Mouse (Mus musculus) intestine, embryonic 16.5 days (tissue): ENCODE measurements at regions not wholly inside any gene's neighbourhood (a gene's known extent, or its start where the extent isn't known, plus 50 kb on each side); places are given as distances from the start of the nearest gene placed in this dataset.

Experiments used
- ATAC-seq: fragments of 200-750 bp; cut with Nextera tagmentation; 2 replicates; pipeline ENCODE4 v1.8.0; 2017; ENCODE audit warnings: moderate TSS enrichment, moderate library complexity
- H3K27ac ChIP-seq: fragments of 300-500 bp; sonication (generic); 2 replicates; pipeline ENCODE4 v1.5.1; 2014; ENCODE audit warnings: mild to moderate bottlenecking, low read length
- H3K27me3 ChIP-seq: fragments of 300-500 bp; sonication (generic); replicated peaks from 2 replicates; pipeline ENCODE4 v1.6.1; 2014; ENCODE audit warnings: low read length, control low read depth, mixed read lengths; ENCODE audit not compliant: control insufficient read depth, insufficient read depth
- H3K36me3 ChIP-seq: fragments of 300-500 bp; sonication (generic); 2 replicates; pipeline ENCODE4 v1.6.1; 2014; ENCODE audit warnings: low read length, control low read depth; ENCODE audit not compliant: control insufficient read depth, insufficient read depth
- H3K4me1 ChIP-seq: fragments of 300-500 bp; sonication (generic); 2 replicates; pipeline ENCODE4 v1.6.1; 2014; ENCODE audit warnings: low read length, control low read depth, mixed read lengths; ENCODE audit not compliant: control insufficient read depth, insufficient read depth
- H3K4me2 ChIP-seq: fragments of 300-500 bp; sonication (generic); 2 replicates; pipeline ENCODE4 v1.6.1; 2014; ENCODE audit warnings: low read depth, low read length, control low read depth
- H3K4me3 ChIP-seq: fragments of 300-500 bp; sonication (generic); 2 replicates; pipeline ENCODE4 v1.5.1; 2014; ENCODE audit warnings: mild to moderate bottlenecking, low read length
- H3K9ac ChIP-seq: fragments of 300-500 bp; sonication (generic); 2 replicates; pipeline ENCODE4 v1.6.1; 2014; ENCODE audit warnings: low read depth, low read length
- H3K9me3 ChIP-seq: fragments of 300-500 bp; sonication (generic); 2 replicates; pipeline ENCODE4 v1.6.1; 2016; ENCODE audit warnings: low read length, control low read depth; ENCODE audit not compliant: control insufficient read depth
- WGBS: fragments of 180-500 bp; shearing (Covaris S2); extraction: QIAGEN DNeasy Blood & Tissue Kit; methylation state at CpG from one replicate; pipeline ENCODE4 v1.1.7; 2014; 5-methylcytosine and 5-hydroxymethylcytosine counted together

DNA sequence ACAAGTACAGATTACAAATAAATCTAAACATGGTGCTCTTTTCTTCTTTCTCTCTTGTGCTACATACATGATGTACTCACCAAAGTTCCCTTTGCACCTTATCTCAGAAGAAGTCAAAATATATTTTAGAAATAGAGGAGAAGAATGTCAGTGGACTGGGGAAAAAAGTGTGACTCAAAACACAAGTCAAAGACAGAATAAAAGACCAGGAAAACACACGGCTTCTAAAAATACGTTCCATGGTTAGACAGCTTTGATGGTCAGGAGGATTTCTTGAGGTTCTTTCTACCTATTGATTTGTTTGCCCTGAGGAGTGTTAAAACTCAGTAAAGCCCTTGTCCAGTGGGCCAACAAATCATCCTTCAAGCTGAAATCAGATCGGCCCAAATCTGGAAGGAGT is 260.5 kb upstream of the Ptger4 start:
- H3K36me3 ChIP-seq = no peaks in the 10 kb centered on the region
- no peaks in the 10 kb centered on the region for H3K9me3 ChIP-seq
- H3K4me3 ChIP-seq = no peak overlapping the region
- H3K9ac ChIP-seq = no peak overlapping the region
- no peak overlapping the region for H3K4me2 ChIP-seq
- no peak overlapping the region for H3K27ac ChIP-seq
- no peaks in the 10 kb centered on the region for H3K27me3 ChIP-seq
- no peaks in the 10 kb centered on the region; the same call in 1 of the 2 replicates for H3K4me1 ChIP-seq
- no peak for ATAC-seq
- 74% methylated on average over 3 of the region's 3 CpGs for WGBS

- H3K27ac ChIP-seq = no peak overlapping the region
- ATAC-seq = peak; percentile 87
- no peaks in the 10 kb centered on the region for H3K36me3 ChIP-seq
- no peaks in the 10 kb centered on the region for H3K9me3 ChIP-seq
- H3K4me1 ChIP-seq = no peaks in the 10 kb centered on the region; the same call in 1 of the 2 replicates
- no peaks in the 10 kb centered on the region for H3K27me3 ChIP-seq
- H3K4me2 ChIP-seq = no peak overlapping the region
- 59% methylated on average over 5 of the region's 5 CpGs for WGBS
- H3K9ac ChIP-seq = no peak overlapping the region
- no peak overlapping the region for H3K4me3 ChIP-seq
Observed at GRCm38 (mm10) chr15:5506848-5507544, 263.0 kb upstream of the Ptger4 start.

DNA sequence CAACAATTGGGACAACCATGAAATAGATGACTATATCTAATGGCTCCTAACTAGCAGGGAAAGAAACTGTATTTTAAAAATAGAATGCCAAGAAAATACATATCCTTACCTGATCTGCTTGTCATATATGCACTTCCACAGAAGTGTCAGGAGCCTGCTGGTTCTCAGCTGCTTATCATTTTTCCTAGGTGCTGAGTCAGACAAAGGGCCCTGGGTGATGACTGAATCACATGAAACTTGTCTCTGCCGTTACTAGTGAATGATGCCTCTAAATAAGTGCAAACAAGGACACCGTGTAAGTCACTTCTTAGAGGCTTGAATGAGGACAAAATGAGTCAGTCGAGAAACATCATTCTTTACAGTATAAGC is 263.5 kb upstream of the Ptger4 start:
- 77% methylated on average over 3 of the region's 3 CpGs for WGBS
- peak; percentile 71 for ATAC-seq
- H3K9me3 ChIP-seq = no peaks in the 10 kb centered on the region

GRCm38 (mm10) chr15:5510056-5510455 is 266.1 kb upstream of the Ptger4 start:
- Histone ChIP-seq H3K9me3 (no peaks in the 10 kb centered on the region), H3K9ac (no peak overlapping the region), H3K4me1 (no peaks in the 10 kb centered on the region; the same call in 1 of the 2 replicates), H3K27me3 (no peaks in the 10 kb centered on the region), H3K4me3 (no peak overlapping the region), H3K36me3 (no peaks in the 10 kb centered on the region), H3K27ac (no peak overlapping the region), H3K4me2 (no peak overlapping the region)
- ATAC-seq = no peak
- WGBS = 58% methylated on average over 3 of the region's 3 CpGs

More for the DNA sequence above, 263.5 kb upstream of the Ptger4 start:
- no peaks in the 10 kb centered on the region for H3K36me3 ChIP-seq
- H3K27ac ChIP-seq = no peak overlapping the region
- H3K9ac ChIP-seq = no peak overlapping the region
- no peaks in the 10 kb centered on the region; the same call in 1 of the 2 replicates for H3K4me1 ChIP-seq
- H3K4me2 ChIP-seq = no peak overlapping the region
- no peaks in the 10 kb centered on the region for H3K27me3 ChIP-seq
- H3K4me3 ChIP-seq = no peak overlapping the region

DNA sequence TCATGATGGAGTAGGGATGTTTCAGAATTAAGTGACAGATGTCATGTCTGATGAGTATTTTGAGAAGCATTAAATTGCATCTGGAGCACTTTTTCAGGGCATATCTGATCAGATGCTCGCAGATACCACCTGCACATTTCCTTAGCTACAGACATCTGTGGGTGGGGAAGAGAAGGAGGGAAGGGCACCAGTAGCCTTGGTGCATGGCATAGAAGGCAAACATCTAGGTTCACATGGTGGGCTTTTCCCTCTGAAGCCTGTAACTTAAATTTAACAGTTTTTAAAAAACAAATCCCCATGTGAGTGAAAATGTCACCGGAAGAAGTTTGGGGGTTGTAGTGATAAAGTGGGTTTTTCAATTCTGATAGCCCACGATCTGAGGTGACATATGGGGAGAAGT is 267.1 kb upstream of the Ptger4 start:
- WGBS = 87% methylated on average over 3 of the region's 3 CpGs
- no peaks in the 10 kb centered on the region; the same call in 1 of the 2 replicates for H3K4me1 ChIP-seq

DNA sequence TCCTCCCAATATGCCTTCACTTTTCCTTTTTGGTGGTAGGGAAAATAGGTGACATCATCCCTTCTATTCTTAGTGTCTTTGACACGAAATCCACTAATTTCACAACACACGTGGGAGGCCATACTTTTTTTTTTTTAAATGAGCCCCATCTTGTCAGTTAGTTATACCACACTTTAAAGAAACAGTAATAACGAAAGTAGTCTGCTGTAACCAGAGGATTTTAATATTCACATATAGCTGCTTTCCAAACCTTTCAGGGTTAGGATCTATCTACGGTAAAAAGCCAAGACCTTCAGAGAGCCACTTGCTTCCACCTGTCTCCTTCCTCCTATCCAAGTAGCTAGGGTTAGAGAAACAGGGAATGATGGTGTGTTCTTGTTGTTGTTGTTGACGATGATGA is 268.6 kb upstream of the Ptger4 start:
- Histone ChIP-seq H3K4me3 (no peak overlapping the region), H3K27me3 (no peaks in the 10 kb centered on the region), H3K36me3 (no peaks in the 10 kb centered on the region), H3K4me1 (no peaks in the 10 kb centered on the region; the same call in 1 of the 2 replicates), H3K9ac (no peak overlapping the region), H3K9me3 (no peaks in the 10 kb centered on the region), H3K4me2 (no peak overlapping the region), H3K27ac (no peak overlapping the region)
- WGBS = 86% methylated on average over 5 of the region's 5 CpGs
- no peak for ATAC-seq

More for the DNA sequence above, 267.1 kb upstream of the Ptger4 start:
- H3K4me2 ChIP-seq = no peak overlapping the region
- H3K36me3 ChIP-seq = no peaks in the 10 kb centered on the region
- no peak overlapping the region for H3K27ac ChIP-seq
- ATAC-seq = no peak
- no peaks in the 10 kb centered on the region for H3K27me3 ChIP-seq
- no peak overlapping the region for H3K9ac ChIP-seq
- no peak overlapping the region for H3K4me3 ChIP-seq
- no peaks in the 10 kb centered on the region for H3K9me3 ChIP-seq

DNA sequence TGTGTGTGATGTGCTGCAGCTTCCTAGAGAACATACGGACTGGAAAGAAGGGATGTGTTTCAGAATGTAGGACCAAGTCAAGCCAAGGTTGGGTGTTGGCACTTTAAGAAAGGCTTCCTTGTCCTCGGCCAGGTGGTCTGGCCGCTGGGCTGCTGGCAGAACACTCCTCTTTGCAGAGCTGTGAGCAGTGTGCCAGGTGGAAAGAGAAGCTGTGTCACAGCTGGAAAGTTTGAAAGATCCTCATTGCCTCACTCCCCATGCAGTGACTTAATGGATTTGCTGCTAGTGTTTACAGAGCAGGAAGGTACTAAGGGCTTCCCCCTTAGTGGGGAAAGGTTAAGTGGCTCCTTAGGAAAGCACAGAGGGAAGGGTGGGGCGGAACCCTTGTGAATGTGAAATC is 269.2 kb upstream of the Ptger4 start:
- Histone ChIP-seq H3K9me3 (no peaks in the 10 kb centered on the region), H3K9ac (no peak overlapping the region), H3K4me3 (no peak overlapping the region), H3K27me3 (no peaks in the 10 kb centered on the region), H3K4me2 (no peak overlapping the region), H3K27ac (no peak overlapping the region), H3K4me1 (no peaks in the 10 kb centered on the region), H3K36me3 (no peaks in the 10 kb centered on the region)
- ATAC-seq = peak; percentile 34
- WGBS = 46% methylated on average over 4 of the region's 4 CpGs

DNA sequence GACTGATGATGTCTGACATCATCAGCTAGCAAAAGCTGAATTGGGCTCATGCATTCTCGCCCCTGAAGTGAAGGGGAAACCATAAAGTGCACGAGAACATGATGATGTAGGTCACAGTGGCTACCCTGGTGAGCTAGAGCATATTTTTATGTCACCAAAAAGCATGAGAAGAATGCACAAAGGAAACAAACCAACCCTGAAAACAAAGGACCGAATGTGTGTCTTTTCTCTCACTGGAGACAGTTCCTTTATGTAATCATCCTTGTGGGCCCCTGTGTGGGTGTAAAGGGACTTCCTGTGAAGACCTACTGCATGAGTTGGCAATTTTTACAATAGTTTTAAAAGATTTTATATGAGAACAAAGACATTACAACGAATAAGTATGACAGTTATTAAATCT is 270.2 kb upstream of the Ptger4 start:
- 53% methylated on average over 4 of the region's 4 CpGs for WGBS

DNA sequence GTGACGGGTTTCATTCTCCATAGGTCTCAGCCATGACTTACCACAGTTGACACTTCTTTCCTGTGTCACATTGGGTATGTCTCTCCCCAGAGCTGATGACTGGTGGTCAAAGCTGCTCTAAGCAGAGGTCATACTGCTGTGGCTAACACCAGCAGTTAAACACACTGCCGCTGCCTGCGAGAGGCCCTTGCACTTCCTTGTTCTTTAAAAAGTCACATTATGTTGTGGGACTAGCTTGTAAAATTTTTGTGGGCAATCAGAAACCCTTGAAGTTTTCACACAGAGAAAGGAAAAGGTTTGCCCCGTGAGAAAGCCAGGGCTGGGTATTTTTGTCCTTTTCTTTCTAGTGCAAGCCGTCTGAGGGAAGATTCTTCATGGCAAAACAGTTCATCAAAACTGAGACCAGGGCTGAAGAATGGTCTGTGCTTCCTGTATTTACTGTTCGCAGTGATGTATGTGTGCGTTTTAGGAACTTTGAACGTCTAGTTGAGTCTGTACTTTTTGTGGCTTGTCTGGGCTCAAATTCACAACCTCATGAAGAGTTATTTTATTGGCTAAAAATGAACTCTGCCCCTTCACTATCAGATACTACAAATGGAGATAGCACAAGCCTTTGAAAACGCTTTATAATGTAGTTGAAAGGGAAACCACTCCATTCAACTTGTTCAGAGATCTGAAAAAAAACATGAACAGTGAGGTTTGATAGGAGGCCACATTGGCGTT is 273.4 kb upstream of the Ptger4 start:
- Histone ChIP-seq H3K27me3 (no peaks in the 10 kb centered on the region), H3K9ac (no peak overlapping the region), H3K27ac (peak overlapping the region; percentile 55), H3K4me1 (no peaks in the 10 kb centered on the region), H3K36me3 (no peaks in the 10 kb centered on the region), H3K9me3 (no peaks in the 10 kb centered on the region), H3K4me2 (no peak overlapping the region), H3K4me3 (no peak overlapping the region)
- 43% methylated on average over 10 of the region's 10 CpGs for WGBS
- peak; percentile 93 for ATAC-seq

More for the DNA sequence above, 270.2 kb upstream of the Ptger4 start:
- Histone ChIP-seq H3K9ac (no peak overlapping the region), H3K9me3 (no peaks in the 10 kb centered on the region), H3K27ac (no peak overlapping the region), H3K4me1 (no peaks in the 10 kb centered on the region), H3K36me3 (no peaks in the 10 kb centered on the region), H3K4me3 (no peak overlapping the region), H3K4me2 (no peak overlapping the region), H3K27me3 (no peaks in the 10 kb centered on the region)
- no peak for ATAC-seq
